11 mouse cellular contexts compared by ENCODE assay signal in genomic region chrX:16911911-16912310, GRCm38 (mm10). TPM values are rescaled to one million over a fixed set of nuclear protein-coding genes. Genes with fewer than 3 reads are reported as not detected.
DNase-seq lines count a peak whose midpoint lies in the region; ATAC-seq and TF ChIP-seq lines count a peak whose summit lies in the region.
"Had no signal": no experiment of that assay in that cellular context is flagged by ENCODE, and none has a peak within 500 bp of the region (broad histone marks: within the 10 kb centered on the region; RNA-seq: fewer than 3 reads in every experiment).

No protein-coding gene starts in this region.

- peak overlapping the region; percentile 62 for H3K4me2 ChIP-seq in heart, embryonic 12.5 days
- H3K4me2 ChIP-seq in limb, embryonic 11.5 days (ENCODE audit: low read depth, severe bottlenecking): peak overlapping the region; percentile 8; the same call in 1 of the 2 replicates
- H3K4me2 ChIP-seq in hindbrain, embryonic 14.5 days (replicated peaks): peak overlapping the region; percentile 49
- peak overlapping the region; percentile 58 for H3K4me2 ChIP-seq in neural tube, embryonic 13.5 days

- no peak for DNase-seq in heart, adult 2 months
- no peak for DNase-seq in limb, embryonic 11.5 days (ENCODE audit: low spot score)
- DNase-seq in limb, embryonic 10.5 days (ENCODE audit: low spot score): no peak
- no peak for DNase-seq in hindbrain, embryonic 14.5 days (ENCODE audit: low spot score)
- no peak for DNase-seq in gastrocnemius, adult 8-10 months (ENCODE audit: low spot score in 2 of 2)
- no peak for DNase-seq in c-Kit-positive CD71-positive TER-119-positive erythroid progenitor cells, embryonic 14.5 days (ENCODE audit: low spot score)
- DNase-seq: B cell, adult 2 months; lung, postnatal 36 days had no signal

- H3K27me3 ChIP-seq in heart, embryonic 12.5 days (replicated peaks): peaks cover 4% of the 10 kb centered on the region; the same call in 1 of the 2 replicates
- H3K27me3 ChIP-seq in heart, adult 2 months (ENCODE audit: control insufficient read depth, insufficient read depth, low read length): no peaks in the 10 kb centered on the region
- no peaks in the 10 kb centered on the region for H3K27me3 ChIP-seq in limb, embryonic 11.5 days (ENCODE audit: control insufficient read depth, insufficient read depth, low read length)
- H3K27me3 ChIP-seq in limb, embryonic 10.5 days (ENCODE audit: low read depth, poor library complexity, severe bottlenecking): peaks cover 23% of the 10 kb centered on the region
- no peaks in the 10 kb centered on the region for H3K27me3 ChIP-seq in hindbrain, embryonic 14.5 days (ENCODE audit: control insufficient read depth, insufficient read depth, low read length)
- H3K27me3 ChIP-seq in neural tube, embryonic 13.5 days: no peaks in the 10 kb centered on the region

- ATAC-seq in heart, embryonic 12.5 days (ENCODE audit: insufficient number of reproducible peaks, low FRiP score): no peak
- no peak for ATAC-seq in limb, embryonic 11.5 days (ENCODE audit: insufficient number of reproducible peaks, low FRiP score, low TSS enrichment, low read depth)
- ATAC-seq in hindbrain, embryonic 14.5 days (ENCODE audit: low FRiP score): no peak
- ATAC-seq in neural tube, embryonic 13.5 days (ENCODE audit: low read depth): no peak

- no peaks in the 10 kb centered on the region for H3K9me3 ChIP-seq in heart, embryonic 12.5 days (replicated peaks)
- H3K9me3 ChIP-seq in limb, embryonic 11.5 days (ENCODE audit: control insufficient read depth, low read length): no peaks in the 10 kb centered on the region
- no peaks in the 10 kb centered on the region for H3K9me3 ChIP-seq in limb, embryonic 10.5 days (replicated peaks)
- H3K9me3 ChIP-seq in hindbrain, embryonic 14.5 days (ENCODE audit: control insufficient read depth, low read length): no peaks in the 10 kb centered on the region
- no peaks in the 10 kb centered on the region for H3K9me3 ChIP-seq in neural tube, embryonic 13.5 days

- H3K36me3 ChIP-seq in heart, embryonic 12.5 days: no peaks in the 10 kb centered on the region
- H3K36me3 ChIP-seq in heart, adult 2 months (ENCODE audit: control insufficient read depth, insufficient read depth, low read length): no peaks in the 10 kb centered on the region
- H3K36me3 ChIP-seq in limb, embryonic 11.5 days (ENCODE audit: control insufficient read depth, insufficient read depth, low read length): no peaks in the 10 kb centered on the region
- H3K36me3 ChIP-seq in limb, embryonic 10.5 days: no peaks in the 10 kb centered on the region
- H3K36me3 ChIP-seq in hindbrain, embryonic 14.5 days (replicated peaks; ENCODE audit: control insufficient read depth, insufficient read depth): no peaks in the 10 kb centered on the region
- H3K36me3 ChIP-seq in neural tube, embryonic 13.5 days: no peaks in the 10 kb centered on the region

- no peak for TF ChIP-seq CTCF in heart, adult 2 months (IDR thresholded peaks at IDR 0.05)

- no peak overlapping the region for H3K27ac ChIP-seq in heart, embryonic 12.5 days (ENCODE audit: poor library complexity, severe bottlenecking)
- no peak overlapping the region for H3K27ac ChIP-seq in heart, adult 2 months
- H3K27ac ChIP-seq in limb, embryonic 11.5 days (replicated peaks; ENCODE audit: low read depth, low read length): no peak overlapping the region
- no peak overlapping the region for H3K27ac ChIP-seq in limb, embryonic 10.5 days
- no peak overlapping the region for H3K27ac ChIP-seq in hindbrain, embryonic 14.5 days
- H3K27ac ChIP-seq in neural tube, embryonic 13.5 days (replicated peaks): 0 out of 2 replicates have a peak overlapping the region, but pooled peaks have one; percentile 54

- H3K9ac ChIP-seq in heart, embryonic 12.5 days: no peak overlapping the region
- no peak overlapping the region for H3K9ac ChIP-seq in heart, adult 2 months (ENCODE audit: low read depth, low read length)
- no peak overlapping the region for H3K9ac ChIP-seq in limb, embryonic 11.5 days (ENCODE audit: low read length)
- peak overlapping the region; percentile 39; the same call in 1 of the 2 replicates for H3K9ac ChIP-seq in hindbrain, embryonic 14.5 days
- H3K9ac ChIP-seq in neural tube, embryonic 13.5 days: peak overlapping the region; percentile 41; the same call in 1 of the 2 replicates

- no peak for TF ChIP-seq EP300 in heart, adult 2 months (IDR thresholded peaks at IDR 0.05; ENCODE audit: insufficient read depth, low read depth, low read length)

- TF ChIP-seq POLR2A in heart, adult 2 months (IDR thresholded peaks at IDR 0.05; ENCODE audit: insufficient read depth, low read depth, low read length): no peak

- no peaks in the 10 kb centered on the region for H3K79me2 ChIP-seq in heart, adult 2 months (replicated peaks; ENCODE audit: control insufficient read depth, insufficient read depth, low read length)

- H3K4me1 ChIP-seq in heart, embryonic 12.5 days (replicated peaks): no peaks in the 10 kb centered on the region
- H3K4me1 ChIP-seq in heart, adult 2 months (ENCODE audit: control insufficient read depth, insufficient read depth, low read length): no peaks in the 10 kb centered on the region; the same call in 1 of the 2 replicates
- H3K4me1 ChIP-seq in limb, embryonic 11.5 days (ENCODE audit: control insufficient read depth, insufficient read depth, low read length): no peaks in the 10 kb centered on the region
- H3K4me1 ChIP-seq in limb, embryonic 10.5 days: no peaks in the 10 kb centered on the region
- H3K4me1 ChIP-seq in hindbrain, embryonic 14.5 days (replicated peaks; ENCODE audit: control insufficient read depth, insufficient read depth, low read length): 0 out of 2 replicates have a peak, but pooled peaks cover 4% of the 10 kb centered on the region
- no peaks in the 10 kb centered on the region for H3K4me1 ChIP-seq in neural tube, embryonic 13.5 days (replicated peaks)

- intact Hi-C loops in heart, adult 2 months (cut with DNase I): no loop called here

- WGBS in heart, embryonic 12.5 days: 51% methylated on average over 4 of the region's 4 CpGs
- WGBS in heart, adult 2 months: 49% methylated on average over 4 of the region's 4 CpGs
- WGBS in limb, embryonic 11.5 days: 46% methylated on average over 4 of the region's 4 CpGs
- WGBS in limb, embryonic 10.5 days: 47% methylated on average over 4 of the region's 4 CpGs
- 23% methylated on average over 4 of the region's 4 CpGs for WGBS in hindbrain, embryonic 14.5 days
- WGBS in neural tube, embryonic 13.5 days: 25% methylated on average over 4 of the region's 4 CpGs

- H3K4me3 ChIP-seq in heart, embryonic 12.5 days: no peak overlapping the region
- no peak overlapping the region for H3K4me3 ChIP-seq in heart, adult 2 months
- H3K4me3 ChIP-seq in limb, embryonic 11.5 days (ENCODE audit: low read depth, low read length): no peak overlapping the region
- no peak overlapping the region for H3K4me3 ChIP-seq in limb, embryonic 10.5 days
- peak overlapping the region; percentile 28 for H3K4me3 ChIP-seq in hindbrain, embryonic 14.5 days (replicated peaks; ENCODE audit: low read length)
- H3K4me3 ChIP-seq in neural tube, embryonic 13.5 days: peak overlapping the region; percentile 31

RNA-seq across cellular contexts. Expression of gene Ndp, which starts 0.3 kb away (rescaled TPM):
- 1.0 and 1.5 TPM in 2 replicates for polyA plus RNA-seq in heart, embryonic 12.5 days (2016; fragmentation: Nextera tagmentation; extraction: Ambion mirVana)
- not detected for total RNA-seq in heart, adult 2 months (2021)
- 0.09 and 0.10 TPM in 2 replicates for polyA plus RNA-seq in heart, adult 2 months (2012; rRNA removed)
- 0.35 and 0.62 TPM in 2 replicates for polyA plus RNA-seq in limb, embryonic 11.5 days (2014; fragmentation: Nextera tagmentation; extraction: Ambion mirVana)
- 0.15 and 0.25 TPM in 2 replicates for polyA plus RNA-seq in limb, embryonic 10.5 days (2016; fragmentation: Nextera tagmentation; extraction: Ambion mirVana)
- 7.3 and 8.4 TPM in 2 replicates for polyA plus RNA-seq in hindbrain, embryonic 14.5 days (2014; fragmentation: Nextera tagmentation; extraction: Ambion mirVana)
- 8.6 and 8.8 TPM in 2 replicates for polyA plus RNA-seq in neural tube, embryonic 13.5 days (2015; fragmentation: Nextera tagmentation; extraction: Ambion mirVana)
- not detected for total RNA-seq in gastrocnemius, adult 8-10 months (2022)
- total RNA-seq: granulocyte monocyte progenitor cell, adult 5-6 weeks had no signal

Comparison
In these comparisons a context has a peak if more than half of its experiments do, and no peak if none do; other contexts are left out.
1. H3K4me2 ChIP-seq: peak in every context shown above with its lines; median percentile 62 in heart, embryonic 12.5 days; 58 in neural tube, embryonic 13.5 days; 49 in hindbrain, embryonic 14.5 days; 8 in limb, embryonic 11.5 days.
2. H3K4me3 ChIP-seq: peak in hindbrain, embryonic 14.5 days (single experiment) and neural tube, embryonic 13.5 days (single experiment); none in heart, embryonic 12.5 days (single experiment), heart, adult 2 months (single experiment), limb, embryonic 11.5 days (single experiment) and limb, embryonic 10.5 days (single experiment).
3. H3K9ac ChIP-seq: peak in hindbrain, embryonic 14.5 days (single experiment) and neural tube, embryonic 13.5 days (single experiment); none in heart, embryonic 12.5 days (single experiment), heart, adult 2 months (single experiment) and limb, embryonic 11.5 days (single experiment).